Mouse (Mus musculus) spleen, postnatal 14 days (tissue): ENCODE measurements at regions not wholly inside any gene's neighbourhood (a gene's known extent, or its start where the extent isn't known, plus 50 kb on each side); places are given as distances from the start of the nearest gene placed in this dataset.

ENCODE experiments used
- DNase-seq, 2 experiments: peaks; one replicate each; pipeline ENCODE4 v3.0.0; 2021 to 2022; ENCODE audit warnings: low spot score in 2 of 2

DNA sequence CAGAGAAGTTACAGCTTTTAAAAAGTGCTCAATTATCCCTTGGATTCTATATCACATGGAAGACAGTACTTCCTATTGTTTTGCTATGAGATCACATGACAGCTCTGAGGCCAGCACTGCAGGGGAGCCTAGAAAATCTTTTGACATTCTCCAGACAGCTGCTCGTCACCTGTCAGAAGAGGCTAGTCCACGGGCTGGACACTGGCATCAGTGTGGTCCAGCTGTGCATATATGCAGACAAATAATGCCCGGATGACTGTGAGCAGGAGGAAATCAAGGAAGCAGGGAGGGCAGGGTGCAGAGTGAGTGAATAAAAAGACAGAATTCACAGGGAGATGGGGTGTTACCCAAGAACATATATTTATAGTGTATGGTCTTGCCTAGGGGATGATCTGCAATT lies 270.4 kb downstream of the Rnf144a start:
- no peak for DNase-seq

DNA sequence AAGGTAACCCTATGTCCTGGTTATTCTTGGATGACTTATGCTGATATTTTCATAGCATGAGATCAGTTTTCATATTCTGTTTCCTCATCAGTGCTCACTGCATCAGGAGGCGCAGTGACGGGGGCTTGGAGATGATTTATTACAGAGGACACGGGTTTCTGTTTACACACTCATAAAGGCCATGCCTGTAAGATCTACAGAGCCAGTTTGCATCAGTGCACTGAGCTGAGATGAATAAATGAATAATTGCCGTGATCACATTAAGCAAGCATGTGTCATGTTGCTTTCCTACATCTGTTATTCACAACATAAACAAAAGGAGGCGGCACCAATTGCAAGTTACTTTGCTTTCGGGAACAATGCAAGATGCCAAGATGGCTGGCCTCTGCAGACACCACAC lies 271.6 kb downstream of the Rnf144a start:
- no peak for DNase-seq

DNA sequence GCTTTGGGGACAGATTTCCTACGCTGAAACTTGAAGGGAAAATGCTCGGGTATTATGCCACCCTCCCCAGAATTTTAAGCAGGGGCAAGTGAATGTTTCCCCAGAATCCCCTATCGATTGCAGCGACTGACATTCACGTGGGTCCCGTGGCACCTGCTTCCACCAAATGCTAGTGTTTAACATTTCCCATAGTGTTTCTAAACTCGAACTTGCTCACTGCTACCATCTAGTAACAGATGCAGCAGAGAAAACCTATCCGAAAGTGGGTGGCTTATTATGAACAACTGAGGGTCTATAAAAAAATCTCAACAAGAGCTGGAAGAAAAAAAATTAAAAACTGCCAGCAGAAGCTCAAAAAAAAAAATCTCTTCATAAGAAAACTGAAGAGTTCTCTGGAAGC lies 284.2 kb downstream of the Rnf144a start:
- no peak for DNase-seq

DNA sequence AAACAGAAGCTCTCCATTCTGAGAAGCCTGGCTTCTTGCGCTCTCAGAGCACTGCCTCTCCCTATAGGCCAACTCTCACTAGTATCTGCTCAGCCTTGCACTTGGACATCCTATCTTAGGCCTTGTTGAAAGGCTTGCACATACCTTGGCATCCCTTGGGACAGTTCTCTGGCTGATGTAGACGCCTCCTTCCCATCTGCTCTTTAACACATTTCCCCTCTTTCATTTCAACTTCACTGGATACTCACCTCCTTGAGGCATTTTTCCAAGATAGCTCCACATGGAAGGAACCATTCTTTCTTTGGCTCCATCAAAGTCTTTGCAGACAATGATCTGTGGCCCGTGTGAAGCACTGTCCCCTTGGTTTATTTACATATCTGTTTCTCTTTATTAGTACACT lies 285.0 kb downstream of the Rnf144a start:
- DNase-seq: no peak

DNA sequence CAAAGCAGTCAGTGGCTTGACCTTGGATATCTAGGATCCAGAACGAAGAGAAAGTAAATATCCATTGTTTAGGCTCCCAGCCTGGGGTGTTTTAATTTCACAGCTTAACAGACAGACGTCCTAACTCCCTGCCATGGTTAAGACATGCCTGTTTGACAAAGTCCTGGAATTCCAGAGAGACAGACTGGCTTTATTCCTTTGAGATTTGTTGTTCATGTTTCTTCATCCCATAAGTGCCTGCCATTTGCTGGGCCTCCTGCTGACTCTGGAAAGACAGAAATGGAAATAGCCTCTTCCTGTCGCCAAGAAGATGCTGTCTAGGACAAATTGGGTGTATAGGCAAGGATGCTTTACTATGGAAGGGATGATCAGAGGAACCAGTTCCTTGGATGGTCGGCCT lies 285.5 kb downstream of the Rnf144a start:
- no peak for DNase-seq

DNA sequence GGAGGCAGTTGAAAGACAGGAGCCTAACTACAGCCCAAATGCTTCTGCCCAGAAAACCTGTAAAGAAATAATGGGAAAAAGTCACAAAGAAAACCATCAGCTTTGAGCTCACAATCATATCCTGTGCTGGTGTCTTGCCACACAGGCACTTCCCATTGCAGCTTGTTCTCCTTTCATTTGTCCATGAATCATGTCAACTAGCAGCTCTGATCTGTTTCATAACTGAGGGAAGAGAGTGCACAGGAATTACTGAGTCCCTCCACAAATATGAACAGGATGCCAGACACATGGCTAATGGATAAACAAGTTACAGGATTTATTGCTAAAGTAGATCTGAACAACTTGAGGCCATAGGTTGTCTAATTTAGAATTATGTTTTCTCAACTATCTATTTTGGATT lies 286.2 kb downstream of the Rnf144a start:
- DNase-seq: no peak

DNA sequence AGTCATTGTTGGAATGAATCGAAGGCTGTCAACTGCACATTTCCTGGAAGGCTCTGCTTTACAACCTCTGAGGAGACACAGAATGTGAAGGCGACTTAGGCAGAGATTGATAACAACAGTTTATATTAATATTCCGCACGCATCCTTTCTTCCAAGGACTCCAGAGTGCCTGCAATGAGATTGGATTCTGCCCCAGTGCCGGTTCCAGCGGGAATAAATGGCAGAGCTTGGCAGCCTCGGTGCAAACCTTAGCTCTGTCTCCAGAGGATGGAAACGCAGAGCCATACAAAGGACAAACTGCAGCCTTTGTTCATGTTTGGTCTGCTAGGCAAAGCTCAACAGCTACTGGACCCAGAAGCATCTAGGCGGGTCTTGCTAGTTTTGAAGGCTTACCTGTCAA lies 288.8 kb downstream of the Rnf144a start:
- DNase-seq: no peak

DNA sequence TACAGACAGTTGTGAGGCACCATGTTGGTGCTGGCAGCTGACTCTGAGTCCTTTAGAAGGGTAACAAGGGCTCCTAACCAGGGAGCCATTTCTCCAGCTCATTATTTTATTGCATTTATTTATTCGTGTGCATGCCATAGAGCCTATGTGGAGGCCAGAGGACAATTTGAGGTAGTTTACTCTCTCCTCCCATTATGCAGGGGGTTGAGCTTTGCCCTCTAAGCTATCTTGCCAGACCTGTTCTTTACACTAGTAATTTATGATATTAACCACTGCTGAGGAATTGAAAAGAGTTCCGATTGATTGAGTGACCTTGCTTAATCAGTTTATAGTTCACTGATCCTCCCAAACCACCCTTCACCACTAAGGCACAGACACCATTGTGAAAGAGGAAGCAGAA lies 290.8 kb downstream of the Rnf144a start:
- DNase-seq: no peak

DNA sequence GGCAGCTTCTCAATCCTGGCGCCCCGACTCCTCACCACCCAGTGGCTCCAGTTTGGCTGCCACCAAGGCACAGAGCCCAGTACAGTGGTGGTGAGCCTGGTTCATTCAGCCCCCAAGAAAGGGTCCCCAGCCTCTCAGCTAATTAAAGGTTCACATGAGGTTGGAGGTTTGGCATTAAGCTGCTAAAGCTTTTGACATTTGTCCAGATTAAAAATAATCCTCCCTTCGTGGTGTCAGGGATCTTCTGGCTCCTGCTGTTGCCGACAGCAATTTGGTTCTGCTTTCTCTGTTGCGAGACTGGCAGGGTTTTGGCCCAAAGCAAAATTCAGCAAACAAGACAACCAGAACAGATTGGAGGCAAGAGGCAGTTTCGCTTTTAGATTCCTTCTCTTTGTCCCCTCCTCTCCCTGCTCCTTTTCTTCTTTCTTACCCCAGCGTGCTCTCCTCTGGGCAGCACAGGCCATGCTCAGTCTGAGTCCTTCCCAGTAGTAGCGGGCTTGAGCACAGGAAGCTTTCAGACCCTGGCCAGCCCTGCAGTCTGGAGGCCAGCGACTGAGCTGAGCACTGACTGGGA lies 299.6 kb downstream of the Rnf144a start:
- DNase-seq: no peak

DNA sequence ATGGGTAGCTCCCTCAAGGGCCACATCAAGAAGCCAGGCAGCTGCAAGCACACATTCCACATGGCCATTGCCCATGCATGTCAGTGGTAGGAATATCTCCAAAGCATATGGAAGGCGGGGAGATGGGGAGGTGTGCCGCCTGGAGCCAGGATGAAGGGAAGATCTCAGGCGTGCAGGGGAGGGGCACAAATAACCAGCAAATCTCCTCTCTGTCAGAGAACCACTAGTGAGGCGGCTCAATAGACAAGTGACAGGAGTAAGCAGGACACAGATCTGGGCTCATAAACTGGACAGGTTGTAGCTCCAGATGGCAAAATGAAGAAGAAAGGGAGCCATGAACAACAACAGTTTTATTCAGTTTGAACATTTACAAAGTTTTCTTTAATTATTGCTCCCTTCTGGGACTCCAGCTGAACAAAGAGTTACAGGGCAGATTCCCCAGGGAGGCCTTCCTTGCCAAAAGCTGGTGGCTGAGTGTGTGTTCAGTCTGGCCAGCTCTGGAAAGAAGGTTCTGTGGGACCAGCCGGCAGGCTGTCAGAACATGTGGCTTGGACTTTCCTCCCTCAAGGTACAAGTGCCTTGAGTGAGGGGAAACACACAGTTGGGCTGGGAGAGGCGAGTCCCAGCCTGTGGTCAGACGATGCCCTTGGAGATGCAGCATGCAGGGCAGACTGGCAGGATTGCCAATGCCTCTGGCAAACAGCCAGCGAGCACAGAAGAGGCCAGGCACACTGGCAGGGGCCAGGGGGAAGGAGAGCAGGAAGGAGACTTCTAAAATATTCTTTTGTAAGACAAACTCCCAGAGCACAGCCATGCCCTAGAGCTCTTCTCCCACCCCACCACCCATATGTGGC lies 302.7 kb downstream of the Rnf144a start:
- DNase-seq: no peak

DNA sequence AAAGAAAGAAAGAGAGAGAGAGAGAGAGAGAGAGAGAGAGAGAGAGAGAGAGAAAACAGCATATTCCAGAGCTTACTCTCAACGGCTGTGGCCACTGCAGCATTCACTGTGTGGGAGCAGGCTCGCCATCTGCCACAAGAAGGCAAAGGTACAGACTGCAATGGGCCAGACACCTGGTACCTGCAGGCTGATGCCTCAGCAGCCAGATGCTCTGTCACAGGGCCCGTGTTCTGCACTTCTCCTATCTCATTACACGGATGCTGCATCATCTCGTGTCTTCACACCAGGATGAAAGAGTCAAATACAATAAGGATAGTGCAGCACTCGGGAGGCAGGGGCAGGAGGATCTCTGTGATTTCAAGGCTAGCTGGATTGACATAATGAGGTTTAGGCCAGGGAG lies 305.2 kb downstream of the Rnf144a start:
- DNase-seq: no peak

DNA sequence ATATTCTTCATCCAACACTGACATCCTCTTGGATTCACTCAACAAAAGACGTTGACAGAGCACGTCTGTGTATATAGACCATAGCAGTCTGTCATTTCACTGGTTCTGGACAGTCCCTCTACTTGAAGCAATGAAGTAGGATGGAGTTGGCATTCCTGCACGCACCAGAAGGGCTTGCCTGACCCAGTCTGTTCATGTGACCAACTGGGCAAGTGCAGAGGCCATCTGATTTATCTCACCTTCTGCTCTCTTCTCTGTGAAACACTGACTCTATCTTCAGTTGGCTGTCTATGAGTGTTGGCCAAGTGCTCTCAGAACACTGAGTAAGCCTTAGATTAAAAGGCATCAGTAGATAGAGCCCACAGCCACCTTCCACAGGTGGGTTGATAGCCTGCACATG lies 310.7 kb downstream of the Rnf144a start:
- DNase-seq: no peak

DNA sequence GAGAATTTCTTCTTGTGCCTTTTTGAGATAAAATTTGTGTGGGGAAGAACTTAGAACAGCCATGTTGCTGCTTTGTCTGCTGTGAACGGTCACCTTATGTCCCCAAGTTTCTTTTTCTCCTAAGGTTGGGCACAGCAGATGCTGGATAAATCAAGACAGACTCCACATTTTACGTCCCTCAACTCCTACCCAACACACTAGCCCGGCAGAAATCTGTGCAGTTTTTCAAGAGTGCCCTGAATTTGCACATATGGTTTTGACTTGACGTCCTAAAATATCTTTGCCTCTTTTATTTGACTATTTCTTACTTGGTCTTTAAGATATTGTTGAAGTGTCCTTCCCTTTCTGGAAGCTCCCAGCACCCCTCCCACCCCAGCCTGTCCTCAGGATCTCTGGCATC lies 312.7 kb downstream of the Rnf144a start:
- no peak for DNase-seq

DNA sequence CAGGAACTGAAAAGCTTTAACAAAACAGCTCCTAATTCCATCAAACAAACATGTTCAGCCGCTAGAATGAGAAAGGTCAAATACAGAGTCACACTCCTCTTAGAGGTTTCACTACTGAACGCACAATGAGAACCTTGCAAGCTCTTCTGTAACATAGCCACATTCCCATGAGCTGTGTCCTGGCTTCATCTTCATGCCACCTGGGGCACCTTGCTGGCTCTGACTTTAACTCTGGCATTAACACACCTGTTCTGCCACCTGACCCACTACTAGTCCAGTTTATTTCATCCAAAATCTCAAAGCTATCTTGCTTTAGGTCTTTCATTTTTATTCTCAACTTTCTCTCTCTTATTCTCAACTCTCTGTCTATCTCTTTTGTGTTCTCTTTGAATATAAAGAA lies 314.9 kb downstream of the Rnf144a start:
- no peak for DNase-seq

DNA sequence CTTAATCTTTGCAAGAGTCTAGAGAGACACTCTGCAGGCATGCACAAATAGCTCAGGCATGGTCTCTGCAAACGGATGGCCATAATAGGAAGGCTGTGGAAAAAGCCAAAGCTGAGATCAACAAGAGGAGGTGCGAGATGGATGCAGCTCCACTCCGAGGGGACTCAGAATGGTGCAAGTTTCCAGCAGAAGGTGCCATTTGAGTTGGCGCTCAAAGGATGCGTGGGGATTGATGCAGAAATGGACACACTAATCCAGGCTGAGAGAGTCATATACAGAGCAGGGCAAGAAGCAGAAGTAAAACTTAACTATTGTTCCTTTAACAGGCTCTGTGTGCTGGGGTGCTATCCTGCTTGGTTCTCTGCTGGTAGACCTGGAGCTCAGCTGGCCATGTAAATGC lies 315.9 kb downstream of the Rnf144a start:
- DNase-seq: no peak

DNA sequence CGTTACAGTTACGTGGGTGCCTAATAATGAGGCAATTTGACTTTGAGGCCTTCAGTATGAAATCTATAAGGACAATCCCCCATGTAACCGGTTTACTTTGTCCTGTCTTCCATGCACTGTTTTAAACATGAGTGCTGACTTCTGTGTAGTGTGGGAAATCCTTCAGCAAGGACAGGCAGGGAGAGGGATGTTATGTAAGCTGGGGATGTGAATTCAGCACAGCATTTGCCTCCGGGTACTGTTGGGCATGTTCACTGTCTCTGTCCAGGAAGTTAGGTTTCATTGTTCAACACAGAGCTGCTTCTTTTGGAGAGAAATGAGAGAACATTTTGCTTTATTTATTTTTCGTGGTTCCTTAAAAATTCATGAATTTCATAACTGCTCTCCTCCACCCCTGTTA lies 322.7 kb downstream of the Rnf144a start:
- DNase-seq: no peak

DNA sequence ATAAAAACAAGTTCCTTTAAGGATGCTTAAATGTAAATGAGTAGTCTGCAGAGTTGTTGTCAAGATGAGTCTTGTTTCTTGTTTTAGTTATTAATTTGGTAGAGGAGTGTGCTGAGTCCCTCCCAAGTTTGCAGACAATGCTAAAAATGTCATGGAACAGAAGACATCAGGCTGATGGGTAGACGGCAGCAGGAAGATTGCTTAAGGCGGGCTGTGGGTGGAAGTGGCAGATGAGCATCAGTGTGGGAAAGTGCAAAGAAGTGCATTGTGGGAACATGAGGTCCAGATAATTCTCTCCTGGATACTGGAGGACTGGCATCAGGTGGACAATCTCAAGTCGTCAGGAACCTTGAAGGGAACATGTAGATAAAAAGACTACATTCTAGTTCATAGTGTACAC lies 323.2 kb downstream of the Rnf144a start:
- no peak for DNase-seq

DNA sequence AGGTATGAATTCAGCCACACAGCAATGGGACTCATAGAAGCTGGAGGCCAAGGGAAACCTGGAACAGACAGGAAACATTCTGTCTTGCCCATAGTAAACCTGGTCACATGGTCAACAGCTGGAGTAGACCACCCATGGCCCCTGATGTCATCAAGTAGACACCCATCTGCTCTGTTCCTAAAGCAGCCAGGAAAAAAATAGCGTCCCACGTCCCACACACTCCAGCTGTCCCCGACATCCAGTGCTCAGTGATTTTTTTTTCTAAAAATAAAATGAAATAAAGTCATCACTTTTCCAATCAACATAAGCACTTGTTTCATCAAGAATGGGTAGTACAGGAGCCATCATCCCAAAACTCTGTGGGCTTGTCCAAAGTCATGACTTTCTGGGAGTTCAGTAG lies 326.7 kb downstream of the Rnf144a start:
- no peak for DNase-seq

DNA sequence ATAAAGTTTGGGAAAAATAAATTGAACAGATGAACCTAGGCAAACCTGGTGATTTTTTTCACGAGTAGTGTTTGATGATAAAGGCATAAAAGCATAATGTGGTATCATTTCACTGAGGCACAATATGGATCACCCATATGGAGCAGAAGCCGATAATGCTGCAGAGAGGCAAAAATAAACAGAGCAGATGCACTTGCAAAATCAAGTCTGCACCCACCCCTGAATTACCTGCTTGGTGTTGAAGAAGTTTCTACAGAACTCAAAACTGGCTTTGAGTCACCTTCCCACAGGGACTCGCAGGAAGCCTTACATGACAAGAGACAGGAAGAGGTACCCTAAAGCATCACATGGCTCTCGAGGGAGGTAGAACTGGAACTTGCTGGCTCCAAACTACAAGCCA lies 328.1 kb downstream of the Rnf144a start:
- no peak for DNase-seq

DNA sequence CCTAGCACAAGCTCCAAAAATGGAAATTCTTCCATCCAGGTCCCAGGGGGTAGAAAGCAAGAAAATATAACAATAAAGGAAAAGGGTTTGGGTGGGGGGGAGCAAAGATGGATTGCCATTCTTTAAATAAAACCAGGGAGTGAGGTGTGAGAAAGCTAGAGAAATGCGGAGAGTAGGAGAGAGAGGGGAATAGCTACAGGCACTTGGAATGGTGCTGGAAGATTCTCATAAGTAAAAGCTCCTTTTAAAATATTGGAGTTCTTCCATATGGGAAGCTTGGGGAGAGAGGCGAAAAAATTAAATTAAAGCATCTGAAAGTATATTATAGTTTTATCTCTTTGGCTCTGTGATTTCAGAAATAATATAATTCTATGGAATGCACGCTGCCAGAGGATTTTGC lies 328.6 kb downstream of the Rnf144a start:
- DNase-seq: no peak

DNA sequence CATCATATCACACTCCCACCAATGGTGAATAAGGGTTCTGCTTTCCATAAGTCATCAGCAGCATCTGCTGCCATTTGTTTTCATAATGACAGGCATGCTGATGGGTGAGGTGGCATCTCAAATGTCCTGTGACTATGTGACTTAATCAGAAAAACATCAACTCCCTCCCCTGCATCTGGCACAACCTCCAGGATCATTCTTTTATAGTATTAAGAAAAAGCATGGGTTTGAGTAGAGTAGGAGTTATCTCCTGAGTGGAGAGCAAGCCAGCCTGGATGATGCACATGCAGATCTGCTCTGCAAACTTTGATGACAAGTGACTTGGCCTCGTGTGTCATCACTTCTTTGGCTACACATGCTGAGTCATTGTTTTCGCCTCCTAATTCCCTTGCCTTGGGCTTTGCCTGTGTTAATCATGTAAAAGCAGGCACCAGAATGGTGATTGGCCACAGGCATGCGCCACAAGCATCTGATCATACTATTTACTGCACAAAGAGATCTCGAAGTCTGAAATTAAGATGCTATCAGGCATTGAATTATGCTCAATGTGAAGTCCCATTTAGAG lies 335.9 kb downstream of the Rnf144a start:
- no peak for DNase-seq

DNA sequence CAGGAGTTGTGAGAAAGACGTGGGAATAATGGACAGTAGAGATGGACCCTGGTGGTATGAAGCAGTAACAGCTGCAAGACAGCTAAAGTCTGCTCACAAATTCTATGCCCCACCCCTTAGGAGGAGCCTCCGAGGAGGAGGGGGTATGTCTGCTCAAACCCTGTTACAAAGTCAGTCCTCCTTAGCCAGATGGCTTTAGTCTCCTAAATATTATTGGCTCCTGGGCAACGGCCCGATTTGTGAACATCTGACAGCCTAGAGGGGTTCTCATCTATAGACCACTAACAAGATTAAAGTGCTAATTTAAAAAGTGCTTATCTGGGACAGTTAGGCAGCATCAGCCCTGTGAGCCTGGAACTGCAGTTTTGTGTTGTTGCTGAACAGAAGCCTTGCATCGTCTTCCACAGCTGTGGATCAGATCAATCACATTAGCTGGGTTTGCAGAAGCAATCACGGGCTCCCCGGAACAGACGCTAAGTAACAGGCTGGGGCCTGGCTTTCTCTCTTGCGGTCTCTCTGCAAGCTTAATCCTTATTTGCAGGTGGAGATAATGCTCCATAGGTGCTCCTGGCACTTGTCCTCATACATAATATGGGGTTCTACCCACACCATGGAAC lies 339.3 kb downstream of the Rnf144a start:
- DNase-seq: no peak

DNA sequence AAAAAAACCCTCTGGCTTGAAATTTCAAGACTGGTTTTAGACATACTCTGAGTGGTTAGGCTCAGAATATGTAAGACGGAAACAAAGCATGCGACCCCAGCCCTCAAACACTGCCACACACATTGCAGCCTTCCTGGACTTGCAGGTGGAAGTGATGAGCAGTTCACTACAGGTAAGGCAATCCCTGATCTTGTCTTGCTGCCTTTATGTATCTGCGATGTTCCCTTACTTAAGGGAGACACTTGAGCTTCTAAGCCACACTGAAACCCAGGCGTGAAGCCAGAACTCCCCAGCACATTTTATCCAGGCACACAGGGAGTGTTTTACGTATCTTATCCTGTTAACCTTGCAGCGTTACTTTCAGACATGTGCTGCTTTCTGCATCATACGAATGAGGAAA lies 342.9 kb downstream of the Rnf144a start:
- DNase-seq: no peak
